Mouse (Mus musculus) liver, embryonic 11.5 days (tissue): ENCODE data around the gene Clec16a. TPM values are rescaled to one million over a fixed set of nuclear protein-coding genes. Genes with fewer than 3 reads are reported as not detected.

Experiments
- ATAC-seq: fragments of 200-750 bp; cut with Nextera tagmentation; replicated peaks from 2 replicates; pipeline ENCODE4 v1.8.0; 2017; ENCODE audit warnings: moderate number of reproducible peaks, mild to moderate bottlenecking, moderate TSS enrichment, moderate library complexity; ENCODE audit not compliant: low FRiP score
- DNase-seq: peaks from one replicate; pipeline ENCODE4 v3.0.0-alpha.2; 2017; ENCODE audit warnings: low spot score
- H3K27ac ChIP-seq: fragments of 300-500 bp; sonication (generic); 2 replicates; pipeline ENCODE4 v1.5.1; 2014; ENCODE audit warnings: mild to moderate bottlenecking, low read depth, low read length, control low read depth
- H3K27me3 ChIP-seq: fragments of 300-500 bp; sonication (generic); replicated peaks from 2 replicates; pipeline ENCODE4 v1.6.1; 2014; ENCODE audit warnings: low read length, mixed read lengths; ENCODE audit not compliant: control insufficient read depth, insufficient read depth
- H3K36me3 ChIP-seq: fragments of 300-500 bp; sonication (generic); 2 replicates; pipeline ENCODE4 v1.6.1; 2014; ENCODE audit warnings: mild to moderate bottlenecking, low read length, moderate library complexity, mixed read lengths; ENCODE audit not compliant: control insufficient read depth, insufficient read depth
- H3K4me1 ChIP-seq: fragments of 300-500 bp; sonication (generic); replicated peaks from 2 replicates; pipeline ENCODE4 v1.6.1; 2014; ENCODE audit warnings: low read length, mixed read lengths; ENCODE audit not compliant: control insufficient read depth, insufficient read depth
- H3K4me2 ChIP-seq: fragments of 300-500 bp; sonication (generic); 2 replicates; pipeline ENCODE4 v1.6.1; 2014; ENCODE audit warnings: mild to moderate bottlenecking, control low read depth, moderate library complexity
- H3K4me3 ChIP-seq: fragments of 300-500 bp; sonication (generic); 2 replicates; pipeline ENCODE4 v1.5.1; 2014; ENCODE audit warnings: low read depth, low read length, control low read depth
- H3K9ac ChIP-seq: fragments of 300-500 bp; sonication (generic); 2 replicates; pipeline ENCODE4 v1.6.1; 2014; ENCODE audit warnings: low read depth, low read length, control low read depth
- H3K9me3 ChIP-seq: fragments of 300-500 bp; sonication (generic); 2 replicates; pipeline ENCODE4 v1.6.1; 2016; ENCODE audit warnings: low read length, inconsistent platforms, mixed read lengths; ENCODE audit not compliant: control insufficient read depth
- WGBS: fragments of 180-500 bp; shearing (Covaris S2); extraction: QIAGEN DNeasy Blood & Tissue Kit; methylation state at CpG from one replicate; pipeline ENCODE4 v1.1.7; 2014; 5-methylcytosine and 5-hydroxymethylcytosine counted together
- polyA plus RNA-seq: library from polyadenylated mRNA; unstranded; fragments of >200 nt; fragmentation: Nextera tagmentation; extraction: Ambion mirVana; gene quantifications from 2 replicates; pipeline ENCODE4 v1.2.1, GENCODE M21; 2014

Clec16a gene
- polyA plus RNA-seq, 1 experiment from 2014 or later = 27.4 TPM

DNA sequence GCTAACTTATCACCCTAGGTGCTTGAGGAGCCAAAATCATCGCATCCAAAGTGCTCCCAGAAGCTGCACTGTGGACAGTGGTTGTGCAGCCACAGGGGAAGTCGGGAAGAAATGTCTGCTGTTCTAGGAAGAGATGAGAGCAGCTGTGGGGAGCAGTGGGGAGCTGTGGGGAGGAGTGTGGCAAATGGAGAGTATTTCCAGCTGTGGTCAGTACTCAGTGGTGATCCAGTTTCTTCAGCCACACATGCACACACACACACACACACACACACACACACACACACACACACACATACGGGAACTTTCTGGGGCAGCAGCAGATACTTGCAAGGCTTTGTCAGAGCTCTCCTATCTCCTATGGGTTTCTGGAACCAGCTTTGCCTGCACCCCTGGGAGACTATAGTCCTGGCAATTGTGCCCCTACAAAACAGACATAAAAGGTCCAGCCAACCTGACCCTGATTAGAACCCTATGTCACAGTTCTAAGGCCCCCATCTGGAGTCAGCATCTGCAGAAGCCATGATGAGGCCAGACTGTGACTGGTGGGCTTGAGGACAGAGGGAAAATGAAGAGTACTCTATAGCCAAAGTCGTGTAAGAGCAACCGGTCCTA lies 217.5 kb downstream of the Clec16a start:
- Histone ChIP-seq H3K4me2 (no peak overlapping the region), H3K4me1 (no peaks in the 10 kb centered on the region), H3K36me3 (no peaks in the 10 kb centered on the region), H3K27ac (no peak overlapping the region), H3K9me3 (no peaks in the 10 kb centered on the region), H3K9ac (no peak overlapping the region), H3K4me3 (no peak overlapping the region), H3K27me3 (0 out of 2 replicates have a peak, but pooled peaks cover 3% of the 10 kb centered on the region)
- DNase-seq (no peak), ATAC-seq (no peak)
- WGBS = 68% methylated on average over 5 of the region's 5 CpGs

DNA sequence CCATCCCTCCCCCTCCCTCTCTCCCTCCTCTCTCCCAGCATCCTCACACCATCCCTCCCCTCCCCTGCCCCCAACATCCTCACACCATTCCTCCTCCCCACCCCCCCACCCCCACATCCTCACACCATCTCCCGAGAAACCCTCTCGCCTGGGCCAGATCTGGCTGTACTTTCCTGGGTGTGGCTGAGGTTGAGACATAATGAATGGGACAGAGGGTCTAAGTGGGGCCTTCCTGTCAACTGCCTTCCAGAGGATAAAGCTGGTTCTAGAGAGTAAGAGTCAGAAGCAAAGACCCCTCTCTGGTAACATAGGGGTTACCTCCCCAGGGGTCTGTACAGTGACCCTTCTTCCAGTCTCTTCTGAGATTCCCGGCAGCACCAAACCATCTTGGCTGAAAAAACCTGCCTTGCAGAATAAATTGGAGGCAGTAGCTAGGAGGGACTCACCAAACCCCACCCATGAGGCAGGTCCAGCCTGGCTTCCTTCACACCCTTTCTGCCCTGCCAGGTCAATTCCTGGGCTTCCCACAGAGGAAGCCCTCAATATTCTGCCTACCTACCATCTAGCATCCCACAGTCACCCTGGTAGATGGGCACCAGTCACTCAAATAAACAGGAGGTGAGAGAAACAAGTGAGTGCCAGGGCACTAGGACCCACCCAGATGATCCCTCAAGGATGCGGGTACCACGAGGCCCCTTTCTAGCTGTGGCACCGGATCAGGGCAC lies 218.6 kb downstream of the Clec16a start:
- Histone ChIP-seq H3K4me3 (no peak overlapping the region), H3K9me3 (no peaks in the 10 kb centered on the region), H3K27ac (no peak overlapping the region), H3K4me2 (no peak overlapping the region), H3K27me3 (peaks cover 6% of the 10 kb centered on the region; the same call in 1 of the 2 replicates), H3K4me1 (peaks cover 2% of the 10 kb centered on the region; the same call in 1 of the 2 replicates), H3K9ac (no peak overlapping the region), H3K36me3 (no peaks in the 10 kb centered on the region)
- no peak for ATAC-seq
- WGBS = 47% methylated on average over 6 of the region's 6 CpGs
- DNase-seq = no peak

- no peak overlapping the region for H3K4me3 ChIP-seq
- H3K36me3 ChIP-seq = no peaks in the 10 kb centered on the region
- H3K9ac ChIP-seq = no peak overlapping the region
- no peak overlapping the region for H3K27ac ChIP-seq
- no peak for ATAC-seq
- no peaks in the 10 kb centered on the region for H3K9me3 ChIP-seq
- H3K4me2 ChIP-seq = no peak overlapping the region
- peaks cover 4% of the 10 kb centered on the region; the same call in 1 of the 2 replicates for H3K4me1 ChIP-seq
- 58% methylated on average over 2 of the region's 2 CpGs for WGBS
- DNase-seq = no peak
- H3K27me3 ChIP-seq = peaks cover 6% of the 10 kb centered on the region; the same call in 1 of the 2 replicates
These were observed 219.2 kb downstream of the Clec16a start for GRCm38 (mm10) chr16:10764323-10764722.

DNA sequence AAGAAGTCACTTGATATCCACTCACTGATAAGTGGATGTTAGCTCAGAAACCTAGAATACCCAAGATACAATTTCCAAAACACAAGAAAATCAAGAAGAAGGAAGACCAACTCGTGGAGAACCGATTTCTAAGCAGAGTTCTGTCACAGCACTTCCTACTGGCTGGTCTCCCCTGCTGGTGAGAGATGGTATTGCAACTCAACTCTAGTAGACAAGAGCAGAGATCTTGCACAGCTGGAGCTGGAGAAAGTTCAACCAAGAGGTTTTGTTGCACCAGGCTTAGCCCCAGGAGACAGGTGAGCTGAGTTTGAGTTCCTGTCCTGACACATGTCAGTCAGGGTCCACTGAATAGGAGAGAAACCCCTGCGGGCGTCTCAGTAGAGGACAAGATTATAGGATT lies 222.0 kb downstream of the Clec16a start:
- WGBS = 43% methylated on average over 4 of the region's 4 CpGs
- ATAC-seq (no peak), DNase-seq (no peak)
- no peak overlapping the region for H3K9ac ChIP-seq
- H3K27me3 ChIP-seq = peaks cover 6% of the 10 kb centered on the region; the same call in 1 of the 2 replicates
- no peak overlapping the region for H3K4me2 ChIP-seq
- no peaks in the 10 kb centered on the region for H3K36me3 ChIP-seq
- H3K9me3 ChIP-seq = no peaks in the 10 kb centered on the region
- no peak overlapping the region for H3K27ac ChIP-seq
- H3K4me1 ChIP-seq = peaks cover 21% of the 10 kb centered on the region
- H3K4me3 ChIP-seq = no peak overlapping the region

DNA sequence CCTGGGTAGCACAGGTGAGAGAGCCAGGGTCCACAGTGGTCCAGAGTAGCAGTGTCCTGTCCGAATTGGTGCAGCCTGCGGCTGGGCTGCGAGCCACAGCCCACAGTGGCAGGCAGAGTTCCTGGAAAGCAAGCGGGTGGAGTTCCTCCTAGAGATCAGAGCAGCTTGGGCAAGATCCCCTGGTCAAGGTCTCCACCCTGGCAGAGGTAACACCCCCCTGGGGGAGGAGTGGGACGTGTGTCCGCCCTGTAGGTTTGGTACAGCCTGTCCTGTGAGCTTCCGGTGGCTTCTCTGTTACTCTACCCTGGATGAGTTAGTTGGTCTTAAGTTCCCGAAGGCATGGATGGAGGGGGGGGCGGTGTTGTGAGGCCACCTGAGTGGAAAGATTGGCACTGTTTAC lies 223.7 kb downstream of the Clec16a start:
- ATAC-seq = no peak
- Histone ChIP-seq H3K4me2 (no peak overlapping the region), H3K27ac (no peak overlapping the region), H3K9me3 (no peaks in the 10 kb centered on the region), H3K4me1 (peaks cover 26% of the 10 kb centered on the region), H3K4me3 (no peak overlapping the region), H3K36me3 (no peaks in the 10 kb centered on the region), H3K27me3 (peaks cover 6% of the 10 kb centered on the region; the same call in 1 of the 2 replicates), H3K9ac (no peak overlapping the region)
- DNase-seq = no peak
- WGBS = 38% methylated on average over 9 of the region's 9 CpGs

- ATAC-seq = no peak
These were observed 224.5 kb downstream of the Clec16a start for GRCm38 (mm10) chr16:10769661-10770060.

DNA sequence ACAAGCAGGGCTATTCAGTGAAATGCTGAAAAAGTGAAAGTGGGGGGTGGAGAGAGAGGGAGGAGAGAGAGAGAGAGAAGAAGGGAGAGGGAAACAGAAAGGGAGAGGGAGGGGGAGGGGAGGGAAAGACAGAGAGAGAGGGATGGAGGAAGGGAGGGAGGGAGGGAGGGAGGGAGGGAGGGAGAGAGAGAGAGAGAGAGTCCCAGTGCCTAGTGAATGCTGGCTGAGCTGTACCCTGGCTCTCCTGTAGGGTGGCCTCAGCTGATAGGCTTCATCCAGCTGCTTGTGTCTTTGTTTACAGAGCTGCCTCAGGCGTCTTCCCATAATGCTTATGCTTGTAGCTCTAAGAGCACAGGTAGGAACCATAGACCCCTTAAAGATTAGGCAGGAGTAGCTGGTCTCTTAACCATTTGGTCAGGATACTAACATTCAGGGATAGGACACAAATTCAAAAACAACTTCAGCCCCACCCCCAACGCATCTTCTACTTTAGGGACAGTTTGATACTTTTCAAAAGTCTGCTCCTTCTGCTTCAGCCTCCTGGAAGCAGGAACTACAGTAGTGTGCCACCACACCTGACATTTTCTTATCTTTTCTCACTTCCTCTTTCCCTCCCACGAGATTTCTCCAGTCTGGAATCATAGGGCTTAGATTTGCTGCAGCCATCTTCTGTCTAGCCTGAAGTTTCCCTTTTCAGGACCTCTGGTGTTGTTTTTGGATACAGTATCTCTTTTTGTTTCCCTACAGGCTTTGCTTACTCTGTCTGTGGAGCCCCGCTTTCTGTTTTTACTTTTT lies 225.6 kb downstream of the Clec16a start:
- no peak overlapping the region for H3K27ac ChIP-seq
- no peak overlapping the region for H3K9ac ChIP-seq
- peaks cover 29% of the 10 kb centered on the region for H3K4me1 ChIP-seq
- H3K9me3 ChIP-seq = no peaks in the 10 kb centered on the region
- peak; percentile 47; the same call in 1 of the 2 replicates for ATAC-seq
- DNase-seq = no peak
- WGBS = 42% methylated on average over 4 of the region's 4 CpGs
- H3K36me3 ChIP-seq = no peaks in the 10 kb centered on the region
- H3K4me2 ChIP-seq = no peak overlapping the region
- no peak overlapping the region for H3K4me3 ChIP-seq
- peaks cover 3% of the 10 kb centered on the region; the same call in 1 of the 2 replicates for H3K27me3 ChIP-seq

More at GRCm38 (mm10) chr16:10769661-10770060, 224.5 kb downstream of the Clec16a start:
- Histone ChIP-seq H3K4me1 (peaks cover 26% of the 10 kb centered on the region), H3K9me3 (no peaks in the 10 kb centered on the region), H3K4me3 (no peak overlapping the region), H3K27me3 (peaks cover 6% of the 10 kb centered on the region; the same call in 1 of the 2 replicates), H3K27ac (no peak overlapping the region), H3K36me3 (no peaks in the 10 kb centered on the region), H3K4me2 (no peak overlapping the region), H3K9ac (no peak overlapping the region)
- 35% methylated on average over 2 of the region's 2 CpGs for WGBS
- DNase-seq = no peak

- ATAC-seq = peak; percentile 62
- DNase-seq = no peak
These were observed 226.8 kb downstream of the Clec16a start for GRCm38 (mm10) chr16:10771769-10772510.

More at GRCm38 (mm10) chr16:10771769-10772510, 226.8 kb downstream of the Clec16a start:
- H3K36me3 ChIP-seq = no peaks in the 10 kb centered on the region
- no peak overlapping the region for H3K27ac ChIP-seq
- H3K9ac ChIP-seq = no peak overlapping the region
- H3K9me3 ChIP-seq = no peaks in the 10 kb centered on the region
- WGBS = 49% methylated on average over 19 of the region's 19 CpGs
- no peak overlapping the region for H3K4me3 ChIP-seq
- peaks cover 29% of the 10 kb centered on the region for H3K4me1 ChIP-seq
- peaks cover 3% of the 10 kb centered on the region; the same call in 1 of the 2 replicates for H3K27me3 ChIP-seq
- no peak overlapping the region for H3K4me2 ChIP-seq
